Mouse (Mus musculus) right cerebral cortex, postnatal 10 days (tissue): ENCODE results near the gene Ssbp2.

Experiments used
- DNase-seq, 2 experiments: peaks; one replicate each; pipeline ENCODE4 v3.0.0; 2021; ENCODE audit warnings: low spot score in 2 of 2

Ssbp2 gene

GRCm38 (mm10) chr13:91526058-91526457, 66.0 kb downstream of the Ssbp2 start:
- no peak for DNase-seq

GRCm38 (mm10) chr13:91529821-91530220, 69.7 kb downstream of the Ssbp2 start:
- no peak for DNase-seq

- no peak for DNase-seq
Observed at GRCm38 (mm10) chr13:91536711-91537110, 76.6 kb downstream of the Ssbp2 start.

GRCm38 (mm10) chr13:91540145-91541068, 80.3 kb downstream of the Ssbp2 start:
- no peak for DNase-seq

- no peak for DNase-seq
Observed at GRCm38 (mm10) chr13:91541069-91541429, 81.0 kb downstream of the Ssbp2 start.

- DNase-seq: no peak
Observed at GRCm38 (mm10) chr13:91543555-91543954, 83.5 kb downstream of the Ssbp2 start.

- no peak for DNase-seq
Observed at GRCm38 (mm10) chr13:91564047-91564446, 104.0 kb downstream of the Ssbp2 start.

GRCm38 (mm10) chr13:91564755-91565154, 104.7 kb downstream of the Ssbp2 start:
- no peak for DNase-seq

GRCm38 (mm10) chr13:91581504-91581903, 121.4 kb downstream of the Ssbp2 start:
- no peak for DNase-seq

GRCm38 (mm10) chr13:91582212-91582611, 122.1 kb downstream of the Ssbp2 start:
- no peak for DNase-seq

- no peak for DNase-seq
Observed at GRCm38 (mm10) chr13:91586368-91586767, 126.3 kb downstream of the Ssbp2 start.

- no peak for DNase-seq
Observed at GRCm38 (mm10) chr13:91588475-91588874, 128.4 kb downstream of the Ssbp2 start.

- no peak for DNase-seq
Observed at GRCm38 (mm10) chr13:91591863-91592262, 131.8 kb downstream of the Ssbp2 start.

GRCm38 (mm10) chr13:91595284-91595683, 135.2 kb downstream of the Ssbp2 start:
- no peak for DNase-seq

- DNase-seq: no peak
Observed at GRCm38 (mm10) chr13:91599594-91599993, 139.5 kb downstream of the Ssbp2 start.

GRCm38 (mm10) chr13:91605043-91605840, 145.2 kb downstream of the Ssbp2 start:
- DNase-seq: no peak

- DNase-seq: no peak
Observed at GRCm38 (mm10) chr13:91610601-91611000, 150.5 kb downstream of the Ssbp2 start.

GRCm38 (mm10) chr13:91611909-91612308, 151.8 kb downstream of the Ssbp2 start:
- DNase-seq: no peak

GRCm38 (mm10) chr13:91612578-91612977, 152.5 kb downstream of the Ssbp2 start:
- DNase-seq: no peak

GRCm38 (mm10) chr13:91616050-91616449, 156.0 kb downstream of the Ssbp2 start:
- no peak for DNase-seq

GRCm38 (mm10) chr13:91616876-91617275, 156.8 kb downstream of the Ssbp2 start:
- DNase-seq: no peak

GRCm38 (mm10) chr13:91619431-91619830, 159.3 kb downstream of the Ssbp2 start:
- DNase-seq: no peak

GRCm38 (mm10) chr13:91620541-91620940, 160.5 kb downstream of the Ssbp2 start:
- no peak for DNase-seq
